Mouse (Mus musculus): ENCODE results near the gene Ino80.

DNA sequence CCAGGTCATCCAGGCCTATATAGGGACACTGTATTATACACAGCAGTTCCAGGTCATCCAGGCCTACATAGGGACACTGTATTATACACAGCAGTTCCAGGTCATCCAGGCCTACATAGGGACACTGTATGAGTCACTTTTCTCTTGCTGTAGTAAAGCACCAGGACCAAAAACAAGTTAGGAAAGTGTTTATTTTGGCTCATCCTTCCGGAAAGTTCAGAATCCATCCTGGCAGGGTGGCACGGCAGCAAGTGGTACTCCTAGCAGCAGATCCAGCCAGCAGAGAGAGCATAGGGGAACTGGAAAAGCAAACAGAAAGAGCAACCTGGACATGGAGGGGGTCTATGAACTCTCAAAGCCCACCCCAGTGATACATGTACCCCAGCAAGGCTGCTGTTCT, 33.4 kb upstream of the Ino80 start:
- TF ChIP-seq CTCF (IDR thresholded peaks at IDR 0.05; ENCODE audit: control insufficient read depth, insufficient read depth, low read length) (no peak), POLR2A (IDR thresholded peaks at IDR 0.05; ENCODE audit: borderline replicate concordance, control insufficient read depth, low read depth, low read length) (no peak)
